Mouse (Mus musculus): ENCODE results near the gene Ipmk. TPM values are rescaled to one million over a fixed set of nuclear protein-coding genes. Genes with fewer than 3 reads are reported as not detected.
A peak's percentile ranks its signal among the peaks of the same experiment; 100 is the strongest.

Gene Ipmk
- 10 to 100 TPM; 12.8 to 14.6 TPM for total RNA-seq (2021)

- intact Hi-C loops (cut with DNase I), result no loop called here
- peak; percentile 97 for DNase-seq (ENCODE audit: low spot score)
Measured at GRCm38 (mm10) chr10:71347509-71347949, at the start of gene Ipmk. Gene Ipmk, plus strand, starts transcription at chr10:71347763.

- DNase-seq (ENCODE audit: low spot score), result no peak
- intact Hi-C loops (cut with DNase I), result no loop called here
Measured at GRCm38 (mm10) chr10:71300161-71300560, 47.4 kb upstream of the Ipmk start.

- intact Hi-C loops (cut with DNase I), result no loop called here
- DNase-seq (ENCODE audit: low spot score), result no peak
Measured at GRCm38 (mm10) chr10:71302490-71302889, 45.1 kb upstream of the Ipmk start.

- no peak for DNase-seq (ENCODE audit: low spot score)
- intact Hi-C loops (cut with DNase I), result no loop called here
Measured at GRCm38 (mm10) chr10:71306190-71306589, 41.4 kb upstream of the Ipmk start.

GRCm38 (mm10) chr10:71306759-71307158 lies 40.8 kb upstream of the Ipmk start:
- no peak for DNase-seq (ENCODE audit: low spot score)
- intact Hi-C loops (cut with DNase I), result no loop called here

GRCm38 (mm10) chr10:71308199-71308598 lies 39.4 kb upstream of the Ipmk start:
- no peak for DNase-seq (ENCODE audit: low spot score)
- intact Hi-C loops (cut with DNase I), result no loop called here

GRCm38 (mm10) chr10:71310288-71310687 lies 37.3 kb upstream of the Ipmk start:
- intact Hi-C loops (cut with DNase I), result no loop called here
- no peak for DNase-seq (ENCODE audit: low spot score)

GRCm38 (mm10) chr10:71314596-71314995 lies 33.0 kb upstream of the Ipmk start:
- no peak for DNase-seq (ENCODE audit: low spot score)
- intact Hi-C loops (cut with DNase I), result no loop called here

- no peak for DNase-seq (ENCODE audit: low spot score)
- intact Hi-C loops (cut with DNase I), result no loop called here
Measured at GRCm38 (mm10) chr10:71316056-71316455, 31.5 kb upstream of the Ipmk start.

- intact Hi-C loops (cut with DNase I), result no loop called here
- DNase-seq (ENCODE audit: low spot score), result no peak
Measured at GRCm38 (mm10) chr10:71316497-71316896, 31.1 kb upstream of the Ipmk start.

- intact Hi-C loops (cut with DNase I), result no loop called here
- DNase-seq (ENCODE audit: low spot score), result no peak
Measured at GRCm38 (mm10) chr10:71323669-71324068, 23.9 kb upstream of the Ipmk start.

- intact Hi-C loops (cut with DNase I), result loop anchor here (5.0 kb wide), 1 partner anchor 36 kb away; no protein-coding TSS in a partner anchor
- DNase-seq (ENCODE audit: low spot score), result no peak
Measured at GRCm38 (mm10) chr10:71326123-71326522, 21.4 kb upstream of the Ipmk start.

GRCm38 (mm10) chr10:71326789-71327188 lies 20.8 kb upstream of the Ipmk start:
- DNase-seq (ENCODE audit: low spot score), result peak; percentile 21
- intact Hi-C loops (cut with DNase I), result loop anchor here (1.0 to 5.0 kb wide), 2 partner anchors 36 to 75 kb away; no protein-coding TSS in a partner anchor

GRCm38 (mm10) chr10:71327386-71327785 lies 20.2 kb upstream of the Ipmk start:
- intact Hi-C loops (cut with DNase I), result loop anchor here (1.0 to 5.0 kb wide), 2 partner anchors 35 to 74 kb away; no protein-coding TSS in a partner anchor

GRCm38 (mm10) chr10:71328382-71328781 lies 19.2 kb upstream of the Ipmk start:
- no peak for DNase-seq (ENCODE audit: low spot score)
- intact Hi-C loops (cut with DNase I), result loop anchor here (5.0 kb wide), 1 partner anchor 34 kb away; no protein-coding TSS in a partner anchor

More at GRCm38 (mm10) chr10:71327386-71327785, 20.2 kb upstream of the Ipmk start:
- no peak for DNase-seq (ENCODE audit: low spot score)

GRCm38 (mm10) chr10:71328870-71329269 lies 18.7 kb upstream of the Ipmk start:
- no peak for DNase-seq (ENCODE audit: low spot score)
- intact Hi-C loops (cut with DNase I), result loop anchor here (5.0 kb wide), 1 partner anchor 33 kb away; no protein-coding TSS in a partner anchor

- no peak for DNase-seq (ENCODE audit: low spot score)
- intact Hi-C loops (cut with DNase I), result loop anchor here (5.0 kb wide), 1 partner anchor 33 kb away; no protein-coding TSS in a partner anchor
Measured at GRCm38 (mm10) chr10:71329295-71329694, 18.3 kb upstream of the Ipmk start.

- intact Hi-C loops (cut with DNase I), result no loop called here
Measured at GRCm38 (mm10) chr10:71330070-71330469, 17.5 kb upstream of the Ipmk start.

GRCm38 (mm10) chr10:71331908-71332307 lies 15.7 kb upstream of the Ipmk start:
- intact Hi-C loops (cut with DNase I), result no loop called here
- no peak for DNase-seq (ENCODE audit: low spot score)

More at GRCm38 (mm10) chr10:71330070-71330469, 17.5 kb upstream of the Ipmk start:
- DNase-seq (ENCODE audit: low spot score), result no peak

- DNase-seq (ENCODE audit: low spot score), result no peak
- intact Hi-C loops (cut with DNase I), result no loop called here
Measured at GRCm38 (mm10) chr10:71332376-71332775, 15.2 kb upstream of the Ipmk start.

GRCm38 (mm10) chr10:71332859-71333258 lies 14.7 kb upstream of the Ipmk start:
- no peak for DNase-seq (ENCODE audit: low spot score)

GRCm38 (mm10) chr10:71337733-71338132 lies 9.8 kb upstream of the Ipmk start:
- intact Hi-C loops (cut with DNase I), result no loop called here
- no peak for DNase-seq (ENCODE audit: low spot score)

More at GRCm38 (mm10) chr10:71332859-71333258, 14.7 kb upstream of the Ipmk start:
- intact Hi-C loops (cut with DNase I), result no loop called here
